Mouse (Mus musculus): Measurements from ENCODE around the gene Akt1. TPM values are rescaled to one million over a fixed set of nuclear protein-coding genes. Genes with fewer than 3 reads are reported as not detected.

Gene Akt1
- 79.0 and 88.7 TPM in 2 replicates for polyA plus RNA-seq (2012; rRNA removed)

DNA sequence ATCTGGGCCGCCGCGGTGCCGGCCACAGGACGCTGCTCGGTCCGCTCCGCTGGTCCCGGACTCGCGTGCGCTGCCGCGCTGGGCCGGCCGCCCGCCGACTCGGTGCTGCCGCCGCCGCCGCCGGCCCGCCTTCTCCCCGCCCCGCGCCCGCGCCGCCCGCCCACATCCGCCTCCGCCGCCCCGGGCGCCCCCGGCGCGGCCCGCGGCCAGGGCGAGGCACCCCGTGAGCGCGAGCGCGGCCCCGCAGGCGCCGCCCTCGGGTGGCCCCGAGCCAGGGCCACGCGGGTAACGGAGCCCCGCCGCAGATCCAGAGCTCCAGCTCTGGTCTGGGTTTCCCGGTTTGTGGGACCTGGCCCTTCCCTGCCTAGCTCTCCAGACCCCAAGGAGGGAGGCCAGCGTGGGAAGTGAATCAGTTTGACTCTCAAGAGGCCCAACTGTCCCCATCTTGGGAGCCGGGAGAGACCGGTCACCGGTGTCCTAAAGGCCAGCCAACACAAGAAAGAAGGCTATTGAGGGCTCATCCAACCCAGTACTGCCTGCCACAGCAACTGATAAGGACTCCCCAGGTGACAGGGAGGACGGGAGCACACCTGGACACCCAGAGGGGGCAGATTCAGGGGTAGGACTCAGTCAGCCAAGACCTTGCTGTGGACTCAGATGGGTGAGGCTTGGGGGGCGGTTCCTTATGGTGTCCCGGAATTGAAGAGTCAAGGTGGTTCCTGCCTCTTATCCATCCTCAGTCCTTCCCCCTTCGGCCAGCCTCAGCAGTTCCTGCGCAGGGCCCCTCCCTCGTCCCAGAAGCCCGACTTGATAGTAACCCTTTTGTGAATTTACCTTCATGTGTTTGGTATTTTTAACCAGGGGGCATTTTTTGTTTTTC, at the start of gene Akt1:
Gene Akt1, minus strand, starts transcription at position 753 of the 880 bp plus-strand sequence.
- WGBS = 5% methylated on average over 61 of the region's 70 CpGs
- no peak; the same call in 1 of the 2 replicates for TF ChIP-seq POLR2A (IDR thresholded peaks at IDR 0.05; ENCODE audit: low read depth, low read length)
- no peak for TF ChIP-seq CTCF (IDR thresholded peaks at IDR 0.05; ENCODE audit: extremely low read depth, insufficient read length, insufficient replicate concordance, low read depth, low read length)
- H3K4me3 ChIP-seq (ENCODE audit: low read depth, low read length) = peak within 1 kb of the TSS; percentile 87
- no peaks in the 10 kb centered on the region for H3K27me3 ChIP-seq (ENCODE audit: control insufficient read depth, insufficient read depth, low read length)
- peaks cover 10% of the 10 kb centered on the region for H3K36me3 ChIP-seq (ENCODE audit: control insufficient read depth, insufficient read depth, low read length)
- peak within 1 kb of the TSS; percentile 91 for H3K27ac ChIP-seq (ENCODE audit: insufficient read depth, low read depth, low read length)
- peaks cover 28% of the 10 kb centered on the region for H3K4me1 ChIP-seq (ENCODE audit: control insufficient read depth, insufficient read depth, insufficient read length, low read length)

DNA sequence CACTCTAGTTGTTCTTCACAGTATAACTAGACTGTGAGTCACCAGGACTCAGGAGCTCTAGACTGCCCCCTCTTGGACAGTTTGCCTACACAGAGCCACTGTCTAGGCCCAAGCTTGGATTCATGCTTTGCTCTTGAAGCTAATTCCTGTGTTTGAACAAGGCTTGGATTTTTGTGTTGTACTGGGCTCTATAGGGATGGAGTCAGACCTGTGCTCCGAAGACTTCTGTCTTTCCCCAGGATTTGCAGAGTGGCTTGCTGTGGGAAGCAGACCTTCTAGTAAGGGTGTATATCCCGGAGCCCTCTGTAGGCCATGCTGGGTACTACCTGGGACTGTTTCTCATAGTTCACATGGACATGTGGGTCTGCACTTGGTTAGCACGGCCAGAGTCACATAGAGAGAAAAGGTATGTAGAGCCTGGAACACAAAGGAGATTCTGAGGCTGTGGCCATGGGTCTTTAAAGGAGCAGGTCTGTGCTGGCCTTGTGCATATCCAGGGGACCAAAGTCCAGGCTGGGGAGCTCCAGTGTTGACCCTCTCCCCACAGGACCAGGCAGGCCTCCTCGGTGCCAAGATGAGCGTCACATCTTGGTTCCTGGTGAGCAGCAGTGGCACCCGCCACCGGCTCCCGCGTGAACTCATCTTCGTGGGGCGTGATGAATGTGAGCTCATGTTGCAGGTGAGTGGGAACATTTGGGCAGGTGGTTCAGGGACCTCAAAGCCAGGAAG, 49.6 kb upstream of the Akt1 start:
- Histone ChIP-seq H3K36me3 (ENCODE audit: control insufficient read depth, insufficient read depth, low read length) (peaks cover 11% of the 10 kb centered on the region), H3K27ac (ENCODE audit: insufficient read depth, low read depth, low read length) (no peak overlapping the region), H3K27me3 (ENCODE audit: control insufficient read depth, insufficient read depth, low read length) (no peaks in the 10 kb centered on the region), H3K4me1 (ENCODE audit: control insufficient read depth, insufficient read depth, insufficient read length, low read length) (peaks cover 15% of the 10 kb centered on the region), H3K4me3 (ENCODE audit: low read depth, low read length) (no peak overlapping the region)
- 65% methylated on average over 11 of the region's 11 CpGs for WGBS
- no peak for TF ChIP-seq POLR2A (IDR thresholded peaks at IDR 0.05; ENCODE audit: low read depth, low read length)
- peak; percentile 98; the same call in 1 of the 2 replicates for TF ChIP-seq CTCF (IDR thresholded peaks at IDR 0.05; ENCODE audit: extremely low read depth, insufficient read length, insufficient replicate concordance, low read depth, low read length)

DNA sequence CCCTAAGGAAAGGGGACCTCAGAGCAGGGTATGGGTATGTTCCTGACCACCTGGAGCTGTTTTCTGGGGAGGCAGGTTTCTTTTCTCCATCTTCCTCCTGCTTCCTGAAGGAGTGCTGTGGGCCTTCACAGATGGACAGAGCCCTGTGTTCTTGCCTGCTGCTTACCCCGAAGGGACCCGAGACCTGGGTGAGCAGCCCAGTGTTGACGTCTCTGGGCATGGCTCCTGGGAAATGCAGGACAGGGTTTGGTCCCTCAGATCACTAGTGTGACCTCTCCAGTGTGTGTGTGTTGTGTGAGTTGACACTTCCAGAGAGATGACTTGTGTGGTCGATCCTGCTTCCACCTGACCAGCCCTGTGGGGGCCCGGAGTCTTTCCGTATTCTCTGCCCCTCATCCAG, 48.8 kb upstream of the Akt1 start:
- Histone ChIP-seq H3K4me1 (ENCODE audit: control insufficient read depth, insufficient read depth, insufficient read length, low read length) (peaks cover 15% of the 10 kb centered on the region), H3K4me3 (ENCODE audit: low read depth, low read length) (peak overlapping the region; percentile 99), H3K36me3 (ENCODE audit: control insufficient read depth, insufficient read depth, low read length) (peaks cover 14% of the 10 kb centered on the region), H3K27me3 (ENCODE audit: control insufficient read depth, insufficient read depth, low read length) (no peaks in the 10 kb centered on the region), H3K27ac (ENCODE audit: insufficient read depth, low read depth, low read length) (no peak overlapping the region)
- TF ChIP-seq CTCF (IDR thresholded peaks at IDR 0.05; ENCODE audit: extremely low read depth, insufficient read length, insufficient replicate concordance, low read depth, low read length) (no peak), POLR2A (IDR thresholded peaks at IDR 0.05; ENCODE audit: low read depth, low read length) (no peak)
- 66% methylated on average over 6 of the region's 6 CpGs for WGBS

DNA sequence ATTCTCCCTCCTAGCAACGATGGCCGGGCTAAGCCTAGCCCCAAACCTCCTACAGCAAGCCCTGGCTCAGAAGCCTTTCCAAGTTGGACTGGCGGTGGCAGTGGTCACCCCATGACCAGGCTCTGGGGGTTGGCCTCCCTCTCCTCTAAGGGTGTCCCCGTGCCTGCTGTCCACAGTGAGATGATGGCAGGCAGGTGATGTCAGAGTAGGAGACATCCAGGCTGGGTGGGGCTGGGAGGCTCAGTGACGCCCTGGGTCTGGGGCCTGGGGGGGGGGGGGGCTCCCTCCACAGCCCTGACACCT, 48.3 kb upstream of the Akt1 start:
- no peak for TF ChIP-seq POLR2A (IDR thresholded peaks at IDR 0.05; ENCODE audit: low read depth, low read length)
- no peak for TF ChIP-seq CTCF (IDR thresholded peaks at IDR 0.05; ENCODE audit: extremely low read depth, insufficient read length, insufficient replicate concordance, low read depth, low read length)
- H3K4me1 ChIP-seq (ENCODE audit: control insufficient read depth, insufficient read depth, insufficient read length, low read length) = peaks cover 15% of the 10 kb centered on the region
- 11% methylated on average over 5 of the region's 5 CpGs for WGBS
- peak overlapping the region; percentile 99 for H3K4me3 ChIP-seq (ENCODE audit: low read depth, low read length)
- peaks cover 16% of the 10 kb centered on the region for H3K36me3 ChIP-seq (ENCODE audit: control insufficient read depth, insufficient read depth, low read length)
- H3K27ac ChIP-seq (ENCODE audit: insufficient read depth, low read depth, low read length) = peak overlapping the region; percentile 70
- no peaks in the 10 kb centered on the region for H3K27me3 ChIP-seq (ENCODE audit: control insufficient read depth, insufficient read depth, low read length)

DNA sequence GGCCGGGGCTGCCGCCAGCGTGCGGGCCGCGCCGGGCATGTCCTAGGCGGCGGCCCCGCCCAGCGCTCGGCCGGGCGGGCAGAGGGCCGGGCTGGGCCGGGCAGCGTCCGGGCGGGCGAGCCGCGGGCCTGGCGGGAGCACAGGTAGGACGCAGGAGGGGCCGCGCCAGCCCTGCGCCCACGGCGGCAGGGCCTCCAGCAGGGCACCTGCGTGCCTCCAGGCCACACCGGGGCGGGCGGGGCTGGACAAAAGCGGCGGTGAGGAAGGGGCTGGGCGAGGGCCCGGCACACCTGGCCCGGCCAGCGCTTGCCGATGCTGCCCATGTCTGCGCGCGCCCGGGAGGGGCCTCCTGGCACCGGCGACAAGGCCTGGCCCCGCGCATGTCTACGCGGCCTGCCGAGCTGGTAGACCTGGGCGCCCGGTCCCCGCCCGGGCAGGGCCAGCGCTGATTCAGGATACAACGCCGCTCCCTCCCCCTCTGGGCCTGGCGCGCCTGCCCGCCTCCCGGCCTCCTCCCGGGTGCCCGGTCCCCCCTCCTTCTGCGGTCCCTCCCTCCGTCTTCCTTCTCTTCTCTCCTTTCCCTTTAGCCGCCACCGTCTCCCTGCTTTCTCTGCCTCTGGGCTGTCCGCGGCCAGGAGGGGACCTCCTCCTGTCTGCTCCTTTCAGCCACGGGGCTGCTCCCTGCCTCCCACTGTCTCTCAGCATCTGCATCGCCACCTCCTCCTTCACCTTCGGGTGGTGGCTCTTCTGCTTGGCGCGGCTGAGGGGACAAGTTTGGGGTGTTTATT, 47.8 kb upstream of the Akt1 start:
- Histone ChIP-seq H3K36me3 (ENCODE audit: control insufficient read depth, insufficient read depth, low read length) (peaks cover 21% of the 10 kb centered on the region), H3K4me1 (ENCODE audit: control insufficient read depth, insufficient read depth, insufficient read length, low read length) (peaks cover 15% of the 10 kb centered on the region), H3K27me3 (ENCODE audit: control insufficient read depth, insufficient read depth, low read length) (no peaks in the 10 kb centered on the region), H3K4me3 (ENCODE audit: low read depth, low read length) (peak overlapping the region; percentile 99), H3K27ac (ENCODE audit: insufficient read depth, low read depth, low read length) (peak overlapping the region; percentile 70)
- WGBS = under 1% methylated on average over 74 of the region's 75 CpGs
- TF ChIP-seq POLR2A (IDR thresholded peaks at IDR 0.05; ENCODE audit: low read depth, low read length) (no peak), CTCF (IDR thresholded peaks at IDR 0.05; ENCODE audit: extremely low read depth, insufficient read length, insufficient replicate concordance, low read depth, low read length) (no peak)

DNA sequence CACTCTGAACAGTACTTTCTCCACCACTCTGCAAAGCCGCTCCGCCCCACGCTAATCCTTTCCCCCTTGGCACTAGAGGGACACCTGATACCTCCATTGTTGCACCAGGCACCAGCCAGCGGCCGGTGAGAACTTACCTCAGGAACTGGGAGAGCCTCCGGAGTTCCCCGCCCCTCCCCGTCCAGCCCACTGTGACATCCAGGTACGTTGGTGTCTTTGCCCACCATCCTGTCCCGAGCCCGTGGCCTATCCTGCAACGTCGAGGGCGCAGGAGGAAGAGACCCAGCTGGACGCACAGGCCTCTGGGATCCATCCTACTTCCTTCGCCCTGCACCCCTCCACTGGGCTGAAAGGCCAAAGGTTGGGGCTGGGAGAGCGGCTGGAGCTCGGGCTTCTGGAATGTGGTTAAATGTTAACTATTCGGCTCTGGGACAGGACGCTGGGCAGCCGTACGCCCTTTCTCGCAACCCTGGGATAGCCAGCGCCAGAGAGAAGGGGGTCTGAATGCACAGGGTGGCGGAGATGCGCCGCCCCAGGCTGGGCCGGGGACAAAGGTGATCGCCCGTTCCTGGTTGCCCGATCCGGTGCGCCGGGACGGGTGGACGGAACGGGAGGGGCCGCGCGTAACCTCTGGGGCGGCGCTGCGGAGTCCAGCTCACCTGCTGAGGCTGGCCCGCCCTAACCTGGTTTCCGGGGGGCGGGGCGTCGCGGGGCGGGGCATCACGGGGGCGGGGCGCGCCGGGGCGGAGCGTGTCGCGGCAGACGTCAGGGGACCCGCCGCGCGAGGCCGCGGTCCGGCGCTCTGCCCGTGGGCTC, 46.9 kb upstream of the Akt1 start:
- TF ChIP-seq CTCF (IDR thresholded peaks at IDR 0.05; ENCODE audit: extremely low read depth, insufficient read length, insufficient replicate concordance, low read depth, low read length) = no peak
- TF ChIP-seq POLR2A (IDR thresholded peaks at IDR 0.05; ENCODE audit: low read depth, low read length) = peak; percentile 80
- 6% methylated on average over 69 of the region's 69 CpGs for WGBS
- Histone ChIP-seq H3K4me3 (ENCODE audit: low read depth, low read length) (peak overlapping the region; percentile 99), H3K36me3 (ENCODE audit: control insufficient read depth, insufficient read depth, low read length) (peaks cover 23% of the 10 kb centered on the region), H3K4me1 (ENCODE audit: control insufficient read depth, insufficient read depth, insufficient read length, low read length) (peaks cover 15% of the 10 kb centered on the region), H3K27me3 (ENCODE audit: control insufficient read depth, insufficient read depth, low read length) (no peaks in the 10 kb centered on the region), H3K27ac (ENCODE audit: insufficient read depth, low read depth, low read length) (peak overlapping the region; percentile 98)
